Mouse (Mus musculus) retina, embryonic 14.5 days (tissue): ENCODE results near the gene Tmbim4.
"Not testable (repeated sequence)": the region's sequence is repeated elsewhere in the genome, so short reads cannot be mapped to it uniquely, and the experiment has no call there.

Source experiments
- DNase-seq: peaks from one replicate; pipeline ENCODE4 v3.0.0-alpha.2; 2015; ENCODE audit warnings: low spot score

Tmbim4 gene

DNA sequence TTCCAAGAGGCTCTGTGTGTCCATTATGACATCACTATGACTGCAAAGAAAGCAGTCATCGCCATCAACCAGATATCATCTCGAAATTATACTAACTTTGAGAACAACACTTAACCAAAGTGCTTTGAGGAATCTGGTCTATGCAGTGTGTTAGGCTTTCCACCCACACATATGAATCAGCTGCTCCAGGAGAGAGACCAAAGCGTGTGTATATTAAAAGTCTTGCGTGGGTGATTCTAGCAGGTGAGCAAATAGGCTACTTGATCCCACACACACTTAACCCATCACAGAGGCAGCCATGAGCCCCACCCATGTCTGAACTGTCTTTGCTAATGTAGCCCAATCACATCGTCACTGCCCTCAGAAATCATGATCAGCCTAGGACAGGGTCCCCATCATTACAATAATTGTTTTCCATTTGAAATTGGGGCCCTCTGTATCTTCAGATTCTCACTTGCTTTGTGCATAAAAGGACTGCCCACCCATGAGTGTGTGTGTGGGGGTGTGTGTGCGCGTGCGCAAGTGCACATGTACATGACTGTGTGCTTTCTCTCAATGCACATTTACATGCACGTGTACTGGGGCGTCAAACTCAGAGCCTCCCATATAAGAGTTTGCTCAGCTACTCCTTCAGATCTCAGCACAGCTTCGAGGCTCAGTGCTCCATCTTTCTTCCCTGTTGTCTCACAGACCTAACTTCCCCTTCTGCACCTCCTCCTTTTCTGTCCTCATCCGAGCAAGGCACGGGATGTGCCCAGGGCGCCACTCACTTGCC is 4.1 kb upstream of the Tmbim4 start:
- no peak for DNase-seq

DNA sequence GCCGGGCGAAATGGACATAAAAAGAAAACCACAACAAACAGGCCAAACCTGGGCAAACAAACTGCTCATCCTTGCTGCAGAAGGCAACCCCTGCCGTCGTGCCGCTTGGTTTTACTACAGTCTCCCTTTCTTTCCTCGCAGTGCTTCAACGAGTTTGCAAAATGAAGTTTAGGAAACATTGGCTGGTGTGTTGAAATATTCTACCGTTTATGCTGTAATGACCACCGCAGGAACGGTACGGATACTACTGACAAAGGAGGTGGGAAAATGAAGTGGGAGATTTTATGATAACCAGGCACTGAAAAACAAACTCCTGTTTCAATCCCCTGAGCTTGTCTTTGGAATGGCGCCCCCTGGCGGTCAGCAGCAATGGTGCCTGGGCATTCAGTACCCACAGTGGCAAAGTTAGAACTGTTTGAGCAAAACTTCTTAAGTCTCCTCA is 592 bp downstream of the Tmbim4 start, which contains the start of gene Irak3:
TSS of gene Irak3 (minus strand) at position 170 of the 442 bp plus-strand sequence.
- peak; percentile 84 for DNase-seq

DNA sequence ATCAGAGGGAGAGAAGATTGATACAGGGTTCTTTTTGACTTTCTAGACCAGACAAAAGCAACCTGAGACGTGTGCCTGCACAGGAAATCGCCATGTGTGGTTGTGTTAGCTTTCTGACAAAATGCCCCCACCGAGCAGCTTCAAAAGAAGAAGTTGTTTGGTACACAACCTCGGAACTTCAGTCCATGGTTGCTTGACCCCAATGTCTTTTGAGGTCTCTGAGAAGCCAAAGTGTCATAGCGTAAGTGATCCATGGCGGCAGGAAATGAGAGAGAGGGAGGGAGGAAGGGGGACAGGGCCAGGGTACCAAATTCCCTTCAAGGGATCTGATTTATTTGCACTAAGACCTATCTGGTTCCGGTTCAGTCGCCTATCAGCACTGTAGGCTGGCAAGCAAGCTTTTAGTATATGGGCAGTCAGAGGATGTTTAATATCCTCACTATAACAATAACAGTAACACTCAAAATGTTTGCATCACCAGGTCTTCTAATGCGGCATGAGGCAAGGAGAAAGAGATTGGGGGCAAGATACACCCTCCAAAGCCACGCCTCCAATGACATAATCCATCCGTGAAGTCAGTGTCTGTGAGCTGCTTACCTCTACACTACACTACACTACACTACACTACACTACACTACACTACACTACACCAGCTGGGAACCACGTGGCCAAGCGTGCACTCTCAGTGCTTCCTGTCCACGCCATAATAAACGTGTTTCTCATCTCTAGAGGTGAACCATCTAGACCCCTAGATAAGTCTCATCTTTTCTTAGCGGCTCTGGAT is 1.3 kb downstream of the Tmbim4 start:
- DNase-seq = peak; percentile 9

DNA sequence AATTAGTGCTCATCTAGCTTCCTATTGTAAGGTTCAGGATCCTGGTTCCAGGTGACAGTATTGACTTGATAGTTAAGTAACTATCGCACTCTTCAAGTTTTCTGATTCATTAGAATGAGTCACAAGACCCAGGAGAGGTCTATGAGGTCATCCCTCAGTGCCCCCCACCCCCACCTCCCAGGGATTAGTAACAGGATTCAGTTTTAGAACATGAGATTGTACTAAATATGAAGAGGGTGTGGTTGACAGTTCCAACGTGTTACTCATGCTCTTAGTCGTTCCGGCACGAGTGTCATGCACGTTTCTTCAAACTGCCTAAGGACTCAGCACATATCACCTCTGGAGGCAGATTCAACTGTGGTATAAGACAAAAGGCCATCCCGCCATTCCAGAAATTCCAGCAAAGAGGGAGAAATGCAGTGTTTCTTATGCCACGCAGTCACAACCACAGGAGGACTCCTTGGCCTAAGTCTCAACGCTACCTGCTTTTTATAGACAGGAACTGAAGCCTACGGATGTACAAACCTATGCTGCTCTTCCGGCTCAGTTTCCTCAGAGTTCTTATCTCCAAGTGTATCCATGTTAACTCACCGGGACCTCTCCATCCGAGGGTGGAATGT is 3.3 kb downstream of the Tmbim4 start:
- DNase-seq = no peak

DNA sequence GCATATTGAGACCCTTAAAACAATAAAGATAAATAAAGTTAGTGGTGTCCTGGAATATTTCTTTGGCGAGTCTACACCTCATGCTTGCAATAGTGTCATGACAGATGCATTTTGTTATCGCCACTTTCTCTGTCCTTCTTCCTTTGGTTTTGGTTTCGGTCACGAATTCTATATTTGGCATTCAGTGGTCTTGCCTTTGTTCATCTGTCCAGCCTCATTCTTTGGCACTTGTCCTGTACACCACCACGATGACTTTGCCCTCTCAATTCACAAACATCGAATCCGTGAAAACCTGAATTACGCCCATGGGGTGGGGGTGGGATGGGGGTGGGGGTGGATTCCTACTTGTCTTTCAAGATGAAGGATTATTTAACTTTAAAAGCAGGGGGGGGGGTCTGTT is 6.6 kb downstream of the Tmbim4 start:
- DNase-seq = no peak

DNA sequence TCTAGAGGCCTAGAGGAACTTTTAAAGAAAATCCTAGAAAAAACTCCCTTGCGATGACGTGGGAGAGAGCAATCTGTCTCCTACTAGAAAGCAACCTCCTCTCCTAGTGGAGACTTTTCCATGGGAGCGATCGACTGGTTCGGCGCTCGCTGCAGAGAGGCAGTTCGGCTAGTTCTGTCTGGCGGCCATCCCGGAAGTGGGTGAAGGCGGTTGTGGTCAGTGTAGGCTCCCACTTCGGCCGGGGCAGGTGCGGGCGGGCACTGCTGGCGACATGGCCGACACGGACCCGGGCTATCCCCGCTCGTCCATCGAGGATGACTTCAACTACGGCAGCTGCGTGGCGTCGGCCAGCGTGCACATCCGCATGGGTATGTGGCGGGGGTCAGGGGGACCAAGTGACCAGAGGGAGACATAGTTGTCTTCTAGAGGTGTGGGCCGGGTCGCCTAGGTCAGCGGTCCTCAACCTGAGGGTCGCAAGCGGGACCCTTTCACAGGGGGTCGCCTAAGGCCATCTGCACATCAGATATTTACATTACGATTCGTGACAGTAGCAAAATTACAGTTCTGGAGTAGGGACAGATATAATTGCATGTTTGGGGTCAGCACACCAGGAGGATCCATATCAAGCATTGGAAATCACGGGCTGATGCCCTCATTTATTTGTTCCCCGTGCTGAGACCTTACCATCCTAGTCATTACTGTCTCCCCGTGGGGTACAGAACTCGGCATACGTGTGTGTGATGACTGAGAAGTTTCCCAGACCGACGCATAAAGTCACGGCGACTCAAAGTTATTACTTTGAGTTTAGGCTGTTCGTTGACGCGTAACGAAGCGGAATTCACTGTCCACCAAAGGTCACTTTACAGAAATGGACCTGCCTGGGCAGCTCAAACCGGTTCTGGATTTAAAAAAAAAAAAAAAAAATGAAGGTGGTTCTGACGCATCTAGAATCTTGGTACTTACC is 7.5 kb downstream of the Tmbim4 start:
- peak; percentile 93 for DNase-seq

DNA sequence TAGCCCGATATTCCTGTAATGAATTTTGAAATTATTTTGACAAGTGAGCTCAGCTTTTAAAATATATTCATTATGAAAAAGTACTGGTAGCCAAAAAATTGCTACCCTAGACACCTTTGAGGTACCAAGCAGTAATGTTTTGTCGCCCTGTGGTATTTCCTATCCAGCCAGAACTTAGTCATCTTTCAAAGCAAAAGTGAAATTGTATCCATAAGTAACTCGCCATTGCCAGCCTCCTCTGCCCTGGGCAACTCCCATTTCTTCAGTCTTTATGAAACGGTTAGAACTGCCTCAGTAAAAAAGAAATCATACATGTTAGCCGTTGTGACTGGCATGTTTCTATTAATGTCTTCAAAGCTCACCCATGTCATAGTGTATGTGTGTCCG is 8.1 kb downstream of the Tmbim4 start:
- no peak for DNase-seq

DNA sequence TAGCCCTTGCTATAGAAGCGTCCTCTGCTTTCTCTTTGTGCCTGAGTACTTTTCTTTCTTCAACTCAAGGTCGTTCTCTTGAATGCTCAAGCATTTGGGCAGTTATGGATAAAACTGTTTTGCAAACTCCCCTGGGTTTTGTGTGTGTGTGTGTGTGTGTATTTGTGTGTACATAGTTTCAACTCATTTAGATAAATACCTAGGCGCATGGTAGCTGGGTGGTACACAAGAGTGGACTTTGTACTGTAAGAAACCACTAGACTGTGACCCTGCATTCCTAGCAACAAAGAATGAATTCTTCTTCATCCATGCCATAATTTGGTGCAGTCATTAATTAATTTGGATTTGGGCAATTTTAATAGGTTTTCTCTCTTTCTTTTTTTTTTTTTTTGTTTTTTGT is 8.7 kb downstream of the Tmbim4 start:
- no peak for DNase-seq

DNA sequence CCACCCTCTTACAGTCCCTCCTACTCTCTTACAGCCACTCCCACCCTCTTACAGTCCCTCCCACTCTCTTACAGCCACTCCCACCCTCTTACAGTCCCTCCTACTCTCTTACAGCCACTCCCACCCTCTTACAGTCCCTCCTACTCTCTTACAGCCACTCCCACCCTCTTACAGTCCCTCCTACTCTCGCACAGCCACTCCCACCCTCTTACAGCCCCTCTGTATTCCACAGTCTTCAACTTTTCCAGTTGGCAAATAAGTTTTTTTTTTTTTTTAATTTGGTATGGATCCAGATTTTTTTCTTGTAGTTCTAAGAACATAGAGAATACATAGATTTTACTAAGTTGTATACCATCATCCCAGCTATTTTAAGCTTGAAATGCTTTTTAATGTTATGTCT is 15.7 kb downstream of the Tmbim4 start:
- not testable (repeated sequence) for DNase-seq

DNA sequence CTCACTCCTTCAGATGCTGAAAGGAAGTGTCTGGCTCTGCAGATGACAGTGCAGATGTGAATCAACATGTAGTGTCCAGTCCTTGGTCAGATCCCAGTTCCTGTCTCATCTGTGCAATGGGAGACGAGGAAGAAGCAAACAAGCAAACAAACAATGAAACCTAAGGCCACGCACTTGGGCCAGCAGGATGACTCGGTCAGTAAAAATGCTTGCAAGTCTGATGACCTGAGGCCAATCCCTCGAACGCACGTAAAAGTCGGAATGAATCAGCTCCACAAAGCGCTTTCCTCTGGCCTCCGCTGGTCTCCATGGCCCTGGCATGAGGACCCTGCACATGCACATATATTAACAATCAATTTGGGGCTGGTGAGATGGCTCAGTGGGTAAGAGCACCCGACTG is 17.6 kb downstream of the Tmbim4 start:
- no peak for DNase-seq

DNA sequence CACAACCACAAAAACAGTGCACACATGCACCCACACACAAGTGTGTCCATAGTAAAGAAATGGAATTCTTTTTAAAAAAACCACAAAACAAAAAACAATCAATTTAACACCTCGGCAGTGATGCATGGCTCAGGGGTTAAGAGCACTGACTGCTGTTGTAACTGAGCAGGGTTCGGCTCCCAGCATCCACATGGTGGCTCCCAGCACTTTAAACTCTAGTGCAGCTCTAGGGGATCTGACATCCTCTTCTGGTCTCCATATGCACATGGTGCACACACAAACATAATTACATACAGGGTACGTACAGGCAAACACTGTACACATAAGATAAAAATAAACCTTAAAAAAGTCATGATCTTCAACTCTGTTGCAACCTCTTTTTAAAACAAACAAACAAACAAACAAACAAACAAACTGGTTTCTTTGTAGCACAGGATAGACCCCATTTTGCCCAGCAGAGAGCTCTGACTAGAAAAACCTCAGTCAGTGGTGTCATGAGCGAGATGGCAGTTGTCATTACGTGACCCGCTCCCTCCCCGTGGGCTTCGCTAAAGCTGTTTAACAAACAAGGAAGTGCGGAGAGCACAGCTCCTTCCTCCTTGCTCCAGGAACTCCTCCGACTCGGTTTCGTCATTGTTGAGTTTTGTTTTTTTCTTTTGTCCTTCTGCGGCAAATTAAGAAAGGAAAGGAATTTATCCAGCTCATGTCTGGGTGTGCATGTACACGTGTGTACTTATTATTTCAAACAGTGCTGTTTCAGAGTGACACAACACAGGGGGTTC is 18.4 kb downstream of the Tmbim4 start:
- no peak for DNase-seq

DNA sequence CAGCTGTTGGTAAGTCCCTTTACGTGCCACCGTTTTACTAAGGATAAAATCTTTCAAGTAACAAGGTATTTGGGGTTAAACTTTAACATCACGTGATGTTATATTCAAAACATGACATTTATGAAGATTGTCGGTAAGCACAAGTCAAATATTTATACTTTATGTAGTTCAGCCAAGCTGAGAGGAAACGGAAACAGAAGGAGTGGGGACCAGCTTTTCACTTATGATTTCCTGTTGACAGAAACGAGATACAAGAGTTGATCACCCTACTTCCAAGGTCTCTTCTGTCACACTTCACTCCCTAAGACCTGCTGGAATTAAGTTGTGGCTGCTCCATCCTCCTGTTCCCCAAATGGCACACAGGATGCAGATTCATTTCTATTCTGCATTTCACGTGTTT is 19.4 kb downstream of the Tmbim4 start:
- DNase-seq = no peak

DNA sequence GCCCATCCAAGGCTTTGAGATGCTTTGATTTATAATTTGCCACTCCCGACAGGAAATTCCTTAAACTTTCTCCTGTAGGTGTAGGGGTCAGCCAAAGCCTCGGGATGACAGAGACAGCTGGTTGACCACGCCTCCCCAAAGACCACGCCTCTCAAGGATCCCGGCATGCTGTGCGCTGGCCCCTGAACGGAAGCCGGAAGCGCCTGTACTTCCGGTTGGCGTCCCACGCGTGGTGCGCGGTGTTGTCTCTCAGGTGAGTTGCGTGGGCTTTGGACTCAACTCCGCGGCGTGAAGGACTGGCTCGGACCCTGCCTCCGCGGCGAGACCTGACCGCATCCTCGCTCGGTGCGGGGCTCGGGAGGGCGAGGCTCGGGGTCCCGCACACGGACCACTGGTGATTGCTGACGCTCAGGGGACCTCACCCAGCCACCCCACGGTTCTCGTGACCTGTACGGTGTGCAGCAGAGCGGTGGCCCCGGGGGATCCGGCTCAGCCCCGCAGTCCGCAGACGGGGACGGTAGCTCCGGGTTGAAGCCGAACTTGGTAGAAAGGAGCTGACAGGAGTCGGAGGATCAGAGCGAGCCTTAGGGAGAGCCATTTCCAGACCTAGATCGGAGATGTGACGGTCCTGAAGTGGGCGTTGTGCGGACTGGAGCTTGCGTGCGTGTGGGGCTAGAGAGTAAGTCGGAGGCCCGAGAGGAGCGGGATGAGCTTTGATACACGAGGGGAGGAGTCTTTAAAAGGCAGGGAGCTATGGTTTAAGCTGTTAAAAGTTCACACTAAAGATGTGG is 25.7 kb downstream of the Tmbim4 start, which contains the start of gene Llph:
TSS of gene Llph (plus strand) at position 200 of the 791 bp plus-strand sequence.
- peak; percentile 92 for DNase-seq

DNA sequence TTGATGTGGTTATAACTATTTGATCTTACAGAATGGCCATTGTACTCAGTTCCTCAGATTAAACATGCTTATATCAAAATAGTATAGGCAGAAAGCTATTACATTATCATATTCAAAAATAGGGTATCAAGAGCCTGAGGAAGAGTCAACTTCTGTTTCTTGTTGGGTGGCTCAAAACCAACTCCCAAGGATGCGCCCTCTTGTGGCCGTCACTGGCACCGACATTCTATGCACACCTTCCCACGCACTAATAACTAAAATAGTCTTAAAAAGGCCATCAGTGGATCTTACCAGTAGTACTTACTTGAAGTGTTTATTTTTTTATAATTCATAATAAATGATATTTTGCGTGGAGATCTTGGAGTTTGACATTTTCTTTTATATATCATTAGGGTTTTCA is 30.3 kb downstream of the Tmbim4 start:
- DNase-seq = peak; percentile 81

DNA sequence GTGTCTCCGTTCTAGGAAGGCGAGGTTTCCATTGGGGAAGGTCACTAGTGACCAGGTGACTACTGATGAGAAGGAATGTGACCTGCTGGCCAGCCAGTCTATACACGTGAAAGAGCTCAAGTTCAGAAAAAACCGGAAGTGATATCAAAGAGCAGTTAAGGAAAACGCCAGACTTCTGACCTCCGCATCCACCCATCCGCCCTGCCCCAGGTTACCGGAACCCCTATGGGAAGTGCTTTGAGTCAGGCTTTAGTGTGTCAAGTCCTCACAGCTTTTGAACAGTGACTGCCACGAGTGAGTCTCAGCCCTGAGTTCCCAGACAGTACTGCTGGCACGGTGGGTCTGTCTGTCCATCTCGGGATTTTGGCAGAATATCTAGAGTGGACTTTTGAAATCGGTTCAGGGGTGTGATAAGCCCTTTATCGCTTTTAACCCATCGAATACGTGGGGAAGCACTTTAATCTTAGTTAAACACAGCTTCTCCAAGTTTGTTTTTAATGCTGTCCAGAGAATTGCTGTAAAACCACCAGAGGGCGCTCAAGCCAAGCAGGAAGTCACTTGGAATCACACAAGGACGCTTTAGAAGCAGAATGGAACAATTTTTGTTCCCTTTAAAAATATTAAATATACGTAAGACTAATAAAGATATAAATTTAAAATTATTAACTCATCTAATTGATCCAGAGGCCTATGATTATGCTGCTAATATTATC is 32.4 kb downstream of the Tmbim4 start:
- peak; percentile 78 for DNase-seq

DNA sequence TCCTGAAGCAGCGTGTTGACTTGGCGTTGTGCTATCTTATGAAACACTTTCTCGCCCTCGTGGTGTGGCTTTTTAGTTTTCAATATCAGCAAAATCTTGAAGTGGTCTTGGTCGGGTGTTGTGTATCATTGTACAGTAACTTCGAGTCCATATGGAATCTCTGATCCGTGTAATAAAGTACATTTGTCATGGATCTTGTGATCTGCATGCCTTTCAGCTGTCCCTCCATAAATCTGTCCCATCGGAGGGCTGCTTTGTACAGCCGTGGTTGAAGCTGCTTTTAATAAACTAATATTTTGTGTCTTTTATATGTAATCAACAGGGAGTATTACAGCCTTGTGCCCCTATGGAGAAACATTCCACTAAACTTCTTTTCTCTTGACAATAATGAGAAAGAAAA is 35.5 kb downstream of the Tmbim4 start:
- DNase-seq = no peak

DNA sequence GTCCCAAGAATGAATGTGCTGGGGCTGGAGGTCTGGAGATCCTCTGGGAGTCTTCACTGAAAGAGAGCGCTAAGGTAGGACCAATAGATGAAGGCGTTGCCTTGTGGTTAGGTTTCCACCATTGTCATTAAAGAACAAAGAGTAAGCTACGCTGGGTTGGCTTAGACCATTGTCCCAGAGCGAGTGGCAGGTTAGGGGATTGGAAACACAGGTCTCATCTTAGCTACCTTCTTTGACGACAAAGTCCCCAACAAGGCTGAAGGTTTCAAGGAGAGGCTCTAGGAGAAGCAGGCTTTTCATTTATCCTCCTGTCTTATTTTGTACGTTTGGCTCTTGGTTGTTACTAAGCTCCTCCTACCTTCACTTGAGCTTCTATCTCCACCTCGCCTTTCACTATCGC is 36.9 kb downstream of the Tmbim4 start:
- DNase-seq = no peak

DNA sequence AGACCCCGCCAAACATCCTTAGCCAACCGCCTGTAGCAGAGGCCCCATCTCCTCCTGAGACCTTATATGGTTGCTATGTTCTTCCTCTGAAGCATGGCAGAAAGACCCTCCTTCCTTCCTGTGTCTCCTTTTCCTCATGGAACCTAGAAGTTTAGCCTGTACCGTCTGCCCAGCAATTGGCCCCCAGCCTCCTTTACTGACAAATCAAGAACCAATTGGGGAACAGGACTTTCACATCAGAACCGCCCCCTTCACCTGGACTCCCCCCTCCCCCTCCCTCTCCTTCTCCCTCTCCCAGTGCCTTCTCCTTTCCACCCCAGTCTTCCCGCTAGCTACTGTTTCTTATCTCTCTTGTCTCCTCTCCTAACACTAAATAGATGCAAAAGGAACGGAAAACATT is 38.1 kb downstream of the Tmbim4 start:
- DNase-seq = no peak

DNA sequence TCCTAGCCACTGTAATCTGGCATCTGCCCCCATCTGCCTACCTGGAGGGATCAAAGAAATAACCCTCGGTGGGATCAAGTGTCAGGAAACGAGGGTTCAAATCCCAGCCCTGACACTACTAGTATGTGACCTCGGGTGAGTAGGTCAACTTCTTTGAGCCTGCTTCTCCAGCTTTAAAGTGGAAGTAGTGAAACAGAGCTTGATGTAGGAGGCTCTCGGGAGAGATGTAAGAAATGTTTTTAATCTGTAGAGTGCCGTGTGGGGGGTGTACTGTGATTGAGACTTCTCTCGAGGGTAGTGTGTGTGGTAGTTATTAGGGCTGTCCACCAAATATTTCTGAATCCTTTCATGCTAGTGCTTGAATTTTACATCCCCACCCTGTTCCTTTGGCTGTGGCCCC is 41.0 kb downstream of the Tmbim4 start:
- DNase-seq = no peak
